Mouse (Mus musculus) limb, embryonic 10.5 days (tissue): ENCODE measurements around the gene AU015836. TPM values are rescaled to one million over a fixed set of nuclear protein-coding genes. Genes with fewer than 3 reads are reported as not detected.
"Not testable (repeated sequence)": the region's sequence is repeated elsewhere in the genome, so short reads cannot be mapped to it uniquely, and the experiment has no call there.

ENCODE experiments used
- DNase-seq: peaks from one replicate; pipeline ENCODE4 v3.0.0-alpha.2; 2017; ENCODE audit warnings: low spot score
- H3K27ac ChIP-seq: fragments of 300-500 bp; sonication (generic); 2 replicates; pipeline ENCODE4 v1.5.1; 2016; ENCODE audit warnings: mild to moderate bottlenecking
- H3K27me3 ChIP-seq: fragments of 300-500 bp; sonication (generic); 2 replicates; pipeline ENCODE4 v1.6.1; 2016; ENCODE audit warnings: low read depth, mild to moderate bottlenecking; ENCODE audit not compliant: poor library complexity, severe bottlenecking
- H3K36me3 ChIP-seq: fragments of 300-500 bp; sonication (generic); 2 replicates; pipeline ENCODE4 v1.6.1; 2016; ENCODE audit warnings: mild to moderate bottlenecking, moderate library complexity
- H3K4me1 ChIP-seq: fragments of 300-500 bp; sonication (generic); 2 replicates; pipeline ENCODE4 v1.6.1; 2016
- H3K4me3 ChIP-seq: fragments of 300-500 bp; sonication (generic); 2 replicates; pipeline ENCODE4 v1.5.1; 2016; ENCODE audit warnings: mild to moderate bottlenecking, moderate library complexity
- H3K9me3 ChIP-seq: fragments of 300-500 bp; sonication (generic); replicated peaks from 2 replicates; pipeline ENCODE4 v1.6.1; 2016; ENCODE audit warnings: mild to moderate bottlenecking
- WGBS: fragments of 180-500 bp; shearing (Covaris S2); methylation state at CpG from one replicate; pipeline ENCODE4 v1.1.7; 2016; 5-methylcytosine and 5-hydroxymethylcytosine counted together
- polyA plus RNA-seq: library from polyadenylated mRNA; unstranded; fragments of >200 nt; fragmentation: Nextera tagmentation; extraction: Ambion mirVana; gene quantifications from 2 replicates; pipeline ENCODE4 v1.2.1, GENCODE M21; 2016

AU015836 gene
- polyA plus RNA-seq = not detected in 2 replicates

- Histone ChIP-seq H3K9me3 (no peaks in the 10 kb centered on the region), H3K27ac (no peak within 1 kb of the TSS), H3K4me3 (no peak within 1 kb of the TSS), H3K36me3 (no peaks in the 10 kb centered on the region), H3K27me3 (peaks cover 84% of the 10 kb centered on the region), H3K4me1 (no peaks in the 10 kb centered on the region)
- no peak for DNase-seq
- 39% methylated on average over 14 of the region's 14 CpGs for WGBS
Observed at GRCm38 (mm10) chrX:93968444-93968843, at the start of gene AU015836. Gene AU015836, plus strand, starts transcription at chrX:93968659.

GRCm38 (mm10) chrX:93919017-93919416 lies 49.4 kb upstream of the AU015836 start:
- Histone ChIP-seq H3K9me3 (0 out of 2 replicates have a peak, but pooled peaks cover 4% of the 10 kb centered on the region), H3K27me3 (peaks cover 28% of the 10 kb centered on the region), H3K36me3 (no peaks in the 10 kb centered on the region), H3K27ac (no peak overlapping the region), H3K4me3 (no peak overlapping the region), H3K4me1 (no peaks in the 10 kb centered on the region)
- no peak for DNase-seq
- 80% methylated on average over 3 of the region's 3 CpGs for WGBS

DNA sequence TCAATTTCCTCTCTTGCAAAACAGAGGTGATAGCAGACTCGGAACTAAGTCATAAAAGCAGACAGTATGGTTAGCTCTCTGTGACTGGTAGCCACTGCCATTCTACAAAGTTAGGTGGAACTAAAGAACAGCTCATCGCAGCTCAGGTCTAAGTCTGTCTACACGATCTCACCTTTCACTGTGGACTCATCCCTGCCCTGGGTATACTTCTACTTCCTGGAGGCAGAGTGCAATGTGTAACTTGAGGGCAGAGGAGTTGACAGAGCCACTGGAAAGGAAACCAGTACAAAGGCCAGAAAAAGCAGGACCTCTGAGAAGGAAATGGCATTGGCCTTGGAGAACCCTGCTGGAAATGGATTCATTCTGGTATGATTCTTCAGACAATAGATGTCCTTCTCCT lies 40.1 kb upstream of the AU015836 start:
- Histone ChIP-seq H3K36me3 (no peaks in the 10 kb centered on the region), H3K4me1 (no peaks in the 10 kb centered on the region), H3K27ac (no peak overlapping the region), H3K27me3 (peaks cover 53% of the 10 kb centered on the region), H3K4me3 (no peak overlapping the region), H3K9me3 (no peaks in the 10 kb centered on the region)
- WGBS = 78% methylated on average over 3 of the region's 3 CpGs
- no peak for DNase-seq

- H3K27ac ChIP-seq = no peak overlapping the region
- no peaks in the 10 kb centered on the region for H3K9me3 ChIP-seq
- H3K36me3 ChIP-seq = no peaks in the 10 kb centered on the region
- H3K27me3 ChIP-seq = peaks cover 56% of the 10 kb centered on the region
- H3K4me1 ChIP-seq = no peaks in the 10 kb centered on the region
- no peak for DNase-seq
- 88% methylated on average over 1 of the region's 1 CpGs for WGBS
- H3K4me3 ChIP-seq = no peak overlapping the region
Observed at GRCm38 (mm10) chrX:93928794-93929193, 39.7 kb upstream of the AU015836 start.

DNA sequence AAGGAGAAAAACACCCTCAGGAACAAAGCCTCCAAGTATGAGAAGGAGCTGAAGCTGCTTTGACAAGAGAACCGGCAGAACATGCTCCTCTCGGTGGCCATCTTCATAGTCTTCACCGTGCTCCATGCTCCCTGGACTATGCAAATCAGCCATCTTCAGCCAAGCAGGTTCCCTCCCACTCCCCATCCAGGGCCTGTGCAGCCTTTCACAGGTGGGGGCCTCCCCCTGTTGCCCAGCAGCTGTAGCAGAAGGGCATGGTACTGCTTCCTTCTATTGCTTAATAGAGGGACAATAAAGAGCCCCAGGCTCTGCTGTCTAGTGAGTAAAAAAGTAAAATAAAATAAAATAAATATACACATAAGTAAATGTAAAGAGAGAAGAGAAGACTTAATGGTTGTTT lies 36.8 kb upstream of the AU015836 start:
- Histone ChIP-seq H3K27me3 (peaks cover 54% of the 10 kb centered on the region), H3K4me1 (no peaks in the 10 kb centered on the region), H3K9me3 (no peaks in the 10 kb centered on the region), H3K27ac (no peak overlapping the region), H3K36me3 (no peaks in the 10 kb centered on the region), H3K4me3 (no peak overlapping the region)
- DNase-seq = no peak
- WGBS = 82% methylated on average over 3 of the region's 3 CpGs

DNA sequence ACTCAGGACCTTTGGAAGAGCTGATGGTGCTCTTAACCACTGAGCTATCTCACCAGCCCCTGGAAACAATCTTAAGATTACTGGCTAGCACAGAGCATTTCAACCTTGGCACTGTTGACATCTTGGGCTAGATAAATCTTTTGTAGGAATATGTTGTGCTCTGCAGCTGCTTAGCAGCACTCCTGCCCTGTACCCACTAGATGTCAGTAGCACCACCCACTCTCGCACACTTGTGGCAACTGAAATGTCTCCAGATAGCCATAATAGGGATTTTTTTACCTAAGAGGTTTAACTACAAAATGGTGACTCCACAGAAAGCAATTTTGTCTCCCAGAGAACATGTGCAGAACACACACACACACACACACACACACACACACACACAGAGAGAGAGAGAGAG lies 11.7 kb upstream of the AU015836 start:
- peaks cover 61% of the 10 kb centered on the region for H3K27me3 ChIP-seq
- WGBS = 35% methylated on average over 1 of the region's 1 CpGs

GRCm38 (mm10) chrX:93958502-93958901 lies 10.0 kb upstream of the AU015836 start:
- Histone ChIP-seq H3K4me3 (no peak overlapping the region), H3K9me3 (no peaks in the 10 kb centered on the region), H3K36me3 (no peaks in the 10 kb centered on the region), H3K27me3 (peaks cover 65% of the 10 kb centered on the region), H3K4me1 (no peaks in the 10 kb centered on the region), H3K27ac (no peak overlapping the region)
- 80% methylated on average over 3 of the region's 3 CpGs for WGBS
- no peak for DNase-seq

More for the DNA sequence above, 11.7 kb upstream of the AU015836 start:
- H3K36me3 ChIP-seq = no peaks in the 10 kb centered on the region
- no peak overlapping the region for H3K27ac ChIP-seq
- no peaks in the 10 kb centered on the region for H3K4me1 ChIP-seq
- no peaks in the 10 kb centered on the region for H3K9me3 ChIP-seq
- H3K4me3 ChIP-seq = no peak overlapping the region
- no peak for DNase-seq

GRCm38 (mm10) chrX:93980341-93980740 lies 11.9 kb downstream of the AU015836 start:
- Histone ChIP-seq H3K27me3 (peaks cover 85% of the 10 kb centered on the region), H3K27ac (no peak overlapping the region), H3K4me1 (no peaks in the 10 kb centered on the region), H3K4me3 (no peak overlapping the region), H3K36me3 (no peaks in the 10 kb centered on the region), H3K9me3 (no peaks in the 10 kb centered on the region)
- WGBS = 86% methylated on average over 26 of the region's 26 CpGs
- DNase-seq = no peak

DNA sequence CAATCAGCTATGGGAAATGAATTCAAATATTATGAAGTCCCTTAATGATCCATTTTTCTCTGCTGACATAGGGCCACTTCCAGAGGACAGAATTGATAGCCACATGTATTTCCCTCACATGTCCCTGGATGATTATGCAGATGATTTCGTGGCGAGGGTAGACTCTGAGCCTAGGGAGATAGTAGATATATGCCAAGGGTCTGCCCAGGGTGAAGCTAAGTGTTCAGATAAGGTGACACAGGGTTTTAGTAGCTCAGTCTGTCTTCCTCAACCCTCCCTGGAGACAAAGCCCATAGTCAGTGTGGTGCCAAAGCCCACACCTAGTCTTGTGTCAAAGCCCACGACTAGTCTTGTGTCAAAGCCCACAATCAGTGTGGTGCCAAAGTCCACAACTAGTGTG lies 13.7 kb downstream of the AU015836 start:
- 85% methylated on average over 3 of the region's 3 CpGs for whole genome bisulfite sequencing
- Histone ChIP-seq H3K27ac (no peak overlapping the region), H3K4me3 (no peak overlapping the region), H3K4me1 (no peaks in the 10 kb centered on the region), H3K27me3 (peaks cover 80% of the 10 kb centered on the region), H3K9me3 (no peaks in the 10 kb centered on the region), H3K36me3 (no peaks in the 10 kb centered on the region)
- no peak for DNase-seq

- H3K4me1 ChIP-seq, DNase-seq, H3K36me3 ChIP-seq, H3K9me3 ChIP-seq, H3K4me3 ChIP-seq, H3K27ac ChIP-seq: not testable (repeated sequence)
- peaks cover 84% of the 10 kb centered on the region for H3K27me3 ChIP-seq
- 64% methylated on average over 3 of the region's 3 CpGs for WGBS
Observed at GRCm38 (mm10) chrX:93985096-93985495, 16.6 kb downstream of the AU015836 start.

DNA sequence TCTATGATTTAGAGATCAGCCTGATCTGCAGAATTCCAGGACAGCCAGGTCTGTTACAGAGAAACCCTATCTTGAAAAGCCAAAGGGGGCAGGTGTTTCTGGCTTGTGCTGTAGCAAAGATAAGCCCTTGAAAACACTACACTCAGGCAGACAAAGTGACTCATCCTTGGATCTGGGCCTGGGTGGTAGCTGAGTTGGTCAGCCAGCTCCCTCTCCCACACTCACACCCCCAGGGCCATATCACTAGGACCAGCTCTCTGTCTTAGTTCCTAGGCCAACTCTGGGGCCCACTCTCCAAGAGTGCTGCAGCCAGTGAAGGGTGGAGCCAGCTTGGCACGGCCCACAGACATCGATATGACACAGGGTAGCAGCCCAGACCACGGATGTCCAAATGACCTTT lies 38.5 kb downstream of the AU015836 start:
- no peak overlapping the region for H3K4me3 ChIP-seq
- no peaks in the 10 kb centered on the region for H3K4me1 ChIP-seq
- H3K36me3 ChIP-seq = no peaks in the 10 kb centered on the region
- DNase-seq = no peak
- no peak overlapping the region for H3K27ac ChIP-seq
- WGBS = 87% methylated on average over 3 of the region's 3 CpGs
- no peaks in the 10 kb centered on the region for H3K9me3 ChIP-seq
- H3K27me3 ChIP-seq = peaks cover 96% of the 10 kb centered on the region

GRCm38 (mm10) chrX:94009442-94009841 lies 41.0 kb downstream of the AU015836 start:
- no peak for DNase-seq

GRCm38 (mm10) chrX:94011656-94012173 lies 43.3 kb downstream of the AU015836 start:
- Histone ChIP-seq H3K9me3 (no peaks in the 10 kb centered on the region), H3K4me1 (peaks cover 19% of the 10 kb centered on the region), H3K36me3 (no peaks in the 10 kb centered on the region), H3K4me3 (no peak overlapping the region), H3K27me3 (peaks cover 98% of the 10 kb centered on the region), H3K27ac (no peak overlapping the region)
- 84% methylated on average over 7 of the region's 7 CpGs for WGBS
- DNase-seq = no peak

More at GRCm38 (mm10) chrX:94009442-94009841, 41.0 kb downstream of the AU015836 start:
- Histone ChIP-seq H3K9me3 (no peaks in the 10 kb centered on the region), H3K36me3 (no peaks in the 10 kb centered on the region), H3K4me1 (peaks cover 19% of the 10 kb centered on the region), H3K27ac (no peak overlapping the region), H3K4me3 (no peak overlapping the region), H3K27me3 (peaks cover 97% of the 10 kb centered on the region)
- 84% methylated on average over 3 of the region's 3 CpGs for WGBS
